In the genomic region with DNA sequence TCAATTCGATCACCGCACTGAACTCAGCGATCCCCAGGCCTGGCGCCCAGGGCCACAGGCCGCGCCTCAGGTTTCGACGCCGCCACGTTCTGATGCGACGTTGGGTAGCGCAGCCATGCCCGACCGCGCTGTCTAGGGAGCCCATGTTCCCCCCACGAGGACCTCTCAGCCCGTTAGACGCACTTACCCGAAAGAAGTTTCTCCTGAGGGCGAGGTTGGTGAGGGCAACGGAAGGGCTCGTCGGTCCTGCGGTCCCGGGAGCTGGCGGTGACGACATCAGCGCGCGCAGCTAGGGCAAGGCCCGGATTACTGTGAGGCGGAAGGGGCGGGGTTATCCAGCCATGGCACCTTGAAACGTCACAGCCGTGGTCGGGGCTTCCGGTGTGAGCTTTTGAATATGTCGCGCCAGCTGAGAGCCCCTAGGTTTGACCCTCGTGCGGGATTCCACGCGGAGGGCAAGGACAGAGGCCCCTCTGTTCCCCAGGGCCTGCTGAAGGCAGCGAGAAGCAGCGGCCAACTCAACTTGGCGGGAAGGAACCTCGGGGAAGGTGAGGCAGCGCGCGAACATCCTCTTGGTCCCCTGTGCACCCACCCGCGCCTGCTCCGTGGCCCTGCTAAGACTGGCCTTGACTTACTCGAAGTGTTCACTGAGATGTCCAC, we compare ENCODE assay signal across 8 mouse cellular contexts. TPM values are rescaled to one million over a fixed set of nuclear protein-coding genes. Genes with fewer than 3 reads are reported as not detected.
DNase-seq lines count a peak whose midpoint lies in the region; ATAC-seq and TF ChIP-seq lines count a peak whose summit lies in the region.

A gene (minus strand): TSS at position 311 of the 660 bp plus-strand sequence.
A gene (plus strand): TSS at position 334 of the 660 bp plus-strand sequence.

- H3K9me3 ChIP-seq in megakaryocyte, embryonic 14.5 days, result no peaks in the 10 kb centered on the region

- peak within 1 kb of the TSS; percentile 98 for H3K27ac ChIP-seq in gastrocnemius, adult 2 months

- H3K36me3 ChIP-seq in megakaryocyte, embryonic 14.5 days (replicated peaks; ENCODE audit: low read length), result peaks cover 2% of the 10 kb centered on the region

- H3K27me3 ChIP-seq in megakaryocyte, embryonic 14.5 days (replicated peaks), result no peaks in the 10 kb centered on the region

- ATAC-seq in common myeloid progenitor, adult 5-6 weeks (replicated peaks; ENCODE audit: low read depth, poor library complexity, severe bottlenecking), result peak; percentile 87

- peaks cover 43% of the 10 kb centered on the region for H3K4me1 ChIP-seq in megakaryocyte, embryonic 14.5 days

- peak within 1 kb of the TSS; percentile 99 for H3K4me3 ChIP-seq in gastrocnemius, adult 2 months
- peak within 1 kb of the TSS; percentile 100 for H3K4me3 ChIP-seq in megakaryocyte, embryonic 14.5 days (replicated peaks)

- intact Hi-C loops in gastrocnemius, adult 2 months (cut with DNase I), result loop anchor here (1.0 to 10.0 kb wide), 2 partner anchors 89 to 502 kb away; a partner anchor contains a TSS

- peak; percentile 98 for DNase-seq in ZHBTc4 (ENCODE audit: low read depth, low spot score)
- peak; percentile 97 for DNase-seq in gastrocnemius, adult 2 months
- peak; percentile 73 for DNase-seq in hindlimb bud, embryonic 11.5 days (ENCODE audit: extremely low spot score, low read depth, low spot score)
- peak; percentile 86 to 94 for DNase-seq in left cerebral cortex, adult 8-10 months (ENCODE audit: low spot score in 2 of 2)
- DNase-seq in right cerebral cortex, postnatal 10 days (ENCODE audit: low spot score in 2 of 2), result peak; percentile 98
- DNase-seq in urinary bladder, postnatal 25 days (ENCODE audit: low spot score), result peak; percentile 92

- no peak for TF ChIP-seq CTCF in gastrocnemius, adult 2 months (IDR thresholded peaks at IDR 0.05)

RNA-seq across cellular contexts. Expression of the first gene that starts in this region (rescaled TPM):
- 356 and 358 TPM in 2 replicates for total RNA-seq in common myeloid progenitor, adult 5-6 weeks (2017)
- total RNA-seq in gastrocnemius, adult 2 months (2021), result 10 to 100 TPM; 46.5 to 51.9 TPM
- total RNA-seq in left cerebral cortex, adult 8-10 months (2022), result 100 to 1,000 TPM; 132 to 164 (median 147) TPM
- polyA plus RNA-seq in megakaryocyte, embryonic 14.5 days (2012; ENCODE audit: insufficient read depth, low replicate concordance), result 63.2 and 75.3 TPM in 2 replicates

RNA-seq across cellular contexts. Expression of the second gene that starts in this region (rescaled TPM):
- 37.2 and 66.5 TPM in 2 replicates for total RNA-seq in common myeloid progenitor, adult 5-6 weeks (2017)
- 1 to 10 TPM; 7.1 to 8.9 TPM for total RNA-seq in gastrocnemius, adult 2 months (2021)
- total RNA-seq in left cerebral cortex, adult 8-10 months (2022), result 10 to 100 TPM; 25.1 to 35.1 (median 30.8) TPM
- polyA plus RNA-seq in megakaryocyte, embryonic 14.5 days (2012; ENCODE audit: insufficient read depth, low replicate concordance), result 3.6 and 11.4 TPM in 2 replicates

Comparison
In these comparisons a context has a peak if more than half of its experiments do, and no peak if none do; other contexts are left out.
1. Peak in every context shown above with its lines: DNase-seq, ATAC-seq, H3K4me3 ChIP-seq and H3K27ac ChIP-seq.